Mouse (Mus musculus): Measurements from ENCODE around the gene Xylt1.

Xylt1 gene

GRCm38 (mm10) chr7:117564627-117565026 is 183.8 kb downstream of the Xylt1 start:
- no peak for DNase-seq (ENCODE audit: low read depth)

- DNase-seq (ENCODE audit: low read depth), result no peak
Measured at GRCm38 (mm10) chr7:117566115-117566514, 185.3 kb downstream of the Xylt1 start.

GRCm38 (mm10) chr7:117566833-117567232 is 186.1 kb downstream of the Xylt1 start:
- no peak for DNase-seq (ENCODE audit: low read depth)

- no peak for DNase-seq (ENCODE audit: low read depth)
Measured at GRCm38 (mm10) chr7:117567252-117567651, 186.5 kb downstream of the Xylt1 start.

- DNase-seq (ENCODE audit: low read depth), result no peak
Measured at GRCm38 (mm10) chr7:117567653-117568340, 187.0 kb downstream of the Xylt1 start.

- DNase-seq (ENCODE audit: low read depth), result no peak
Measured at GRCm38 (mm10) chr7:117571131-117571530, 190.4 kb downstream of the Xylt1 start.

- no peak for DNase-seq (ENCODE audit: low read depth)
Measured at GRCm38 (mm10) chr7:117571713-117572112, 190.9 kb downstream of the Xylt1 start.

- DNase-seq (ENCODE audit: low read depth), result no peak
Measured at GRCm38 (mm10) chr7:117573170-117573569, 192.4 kb downstream of the Xylt1 start.

- DNase-seq (ENCODE audit: low read depth), result no peak
Measured at GRCm38 (mm10) chr7:117575417-117575816, 194.6 kb downstream of the Xylt1 start.

- DNase-seq (ENCODE audit: low read depth), result no peak
Measured at GRCm38 (mm10) chr7:117577035-117577434, 196.3 kb downstream of the Xylt1 start.

- DNase-seq (ENCODE audit: low read depth), result no peak
Measured at GRCm38 (mm10) chr7:117585164-117585563, 204.4 kb downstream of the Xylt1 start.

GRCm38 (mm10) chr7:117586811-117587210 is 206.0 kb downstream of the Xylt1 start:
- no peak for DNase-seq (ENCODE audit: low read depth)

GRCm38 (mm10) chr7:117587234-117587929 is 206.6 kb downstream of the Xylt1 start:
- no peak for DNase-seq (ENCODE audit: low read depth)

- no peak for DNase-seq (ENCODE audit: low read depth)
Measured at GRCm38 (mm10) chr7:117588426-117588825, 207.6 kb downstream of the Xylt1 start.

- DNase-seq (ENCODE audit: low read depth), result no peak
Measured at GRCm38 (mm10) chr7:117589359-117589758, 208.6 kb downstream of the Xylt1 start.

GRCm38 (mm10) chr7:117589820-117590219 is 209.0 kb downstream of the Xylt1 start:
- no peak for DNase-seq (ENCODE audit: low read depth)

- no peak for DNase-seq (ENCODE audit: low read depth)
Measured at GRCm38 (mm10) chr7:117594191-117594590, 213.4 kb downstream of the Xylt1 start.

- no peak for DNase-seq (ENCODE audit: low read depth)
Measured at GRCm38 (mm10) chr7:117595029-117595695, 214.4 kb downstream of the Xylt1 start.

GRCm38 (mm10) chr7:117600443-117600842 is 219.7 kb downstream of the Xylt1 start:
- DNase-seq (ENCODE audit: low read depth), result no peak

- no peak for DNase-seq (ENCODE audit: low read depth)
Measured at GRCm38 (mm10) chr7:117610439-117610838, 229.7 kb downstream of the Xylt1 start.

GRCm38 (mm10) chr7:117612788-117613473 is 232.2 kb downstream of the Xylt1 start:
- no peak for DNase-seq (ENCODE audit: low read depth)

GRCm38 (mm10) chr7:117613796-117614195 is 233.0 kb downstream of the Xylt1 start:
- no peak for DNase-seq (ENCODE audit: low read depth)
